Mouse (Mus musculus) C2C12 (cell line): ENCODE measurements around the gene Stk10.

ENCODE experiments used
- CTCF ChIP-seq: IDR thresholded peaks from one replicate; pipeline ENCODE4 v1.5.1; 2011; ENCODE audit not compliant: control insufficient read depth, insufficient read depth, insufficient read length
- MYOG ChIP-seq: IDR thresholded peaks from one replicate; pipeline ENCODE4 v1.6.1; 2011; ENCODE audit not compliant: control insufficient read depth, insufficient read length; ENCODE audit errors: extremely low read depth

DNA sequence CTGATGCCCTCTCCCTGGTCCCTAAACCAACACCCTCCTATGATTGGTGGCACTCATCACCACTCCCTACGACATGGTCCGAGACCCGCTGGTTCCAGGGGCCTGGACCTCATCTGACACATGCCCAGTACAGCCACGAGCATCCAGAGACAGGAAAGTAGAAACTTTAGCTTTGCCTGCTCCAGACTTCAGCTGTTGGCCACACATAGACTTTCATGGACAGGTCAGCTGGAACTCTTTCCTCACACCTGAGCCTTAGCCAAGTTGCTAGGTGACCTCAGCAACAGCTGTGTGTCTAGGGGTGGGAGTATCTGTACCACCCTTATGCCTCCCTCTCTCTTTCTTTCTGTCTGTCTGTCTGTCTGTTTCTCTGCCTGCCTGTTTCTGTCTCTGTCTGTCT lies 15.1 kb downstream of the Stk10 start:
- TF ChIP-seq MYOG (no peak), CTCF (no peak)
